Mouse (Mus musculus): ENCODE results near the gene Gabrr3. TPM values are rescaled to one million over a fixed set of nuclear protein-coding genes. Genes with fewer than 3 reads are reported as not detected.

Gabrr3 gene
- polyA plus RNA-seq, 1 experiment from 2014 or later = not detected

Other genes starting within 250 kb of the Gabrr3 start
- gene Olfr196, start 236.9 kb upstream of the Gabrr3 start, polyA plus RNA-seq (2015; fragmentation: Nextera tagmentation; extraction: Ambion mirVana) = not detected in 2 replicates
- gene Olfr198, start 203.8 kb upstream of the Gabrr3 start, polyA plus RNA-seq (2015; fragmentation: Nextera tagmentation; extraction: Ambion mirVana) = not detected in 2 replicates
- gene Olfr199, start 187.6 kb upstream of the Gabrr3 start, polyA plus RNA-seq (2015; fragmentation: Nextera tagmentation; extraction: Ambion mirVana) = not detected in 2 replicates
- not detected in 2 replicates for gene Olfr201, start 134.7 kb upstream of the Gabrr3 start, polyA plus RNA-seq (2015; fragmentation: Nextera tagmentation; extraction: Ambion mirVana)
- not detected in 2 replicates for gene Olfr202, start 120.5 kb upstream of the Gabrr3 start, polyA plus RNA-seq (2015; fragmentation: Nextera tagmentation; extraction: Ambion mirVana)
- not detected in 2 replicates for gene Olfr203, start 108.5 kb upstream of the Gabrr3 start, polyA plus RNA-seq (2015; fragmentation: Nextera tagmentation; extraction: Ambion mirVana)
- not detected in 2 replicates for gene Olfr204, start 89.1 kb upstream of the Gabrr3 start, polyA plus RNA-seq (2015; fragmentation: Nextera tagmentation; extraction: Ambion mirVana)
- not detected in 2 replicates for gene Olfr205, start 76.2 kb upstream of the Gabrr3 start, polyA plus RNA-seq (2015; fragmentation: Nextera tagmentation; extraction: Ambion mirVana)
- gene Olfr206, start 58.1 kb upstream of the Gabrr3 start, polyA plus RNA-seq (2015; fragmentation: Nextera tagmentation; extraction: Ambion mirVana) = not detected in 2 replicates
- gene Olfr209, start 43.3 kb upstream of the Gabrr3 start, polyA plus RNA-seq (2015; fragmentation: Nextera tagmentation; extraction: Ambion mirVana) = not detected in 2 replicates
- gene Riox2, start 64.4 kb downstream of the Gabrr3 start, polyA plus RNA-seq (2015; fragmentation: Nextera tagmentation; extraction: Ambion mirVana) = 15.4 and 19.9 TPM in 2 replicates
- gene Crybg3, start 193.6 kb downstream of the Gabrr3 start, polyA plus RNA-seq (2015; fragmentation: Nextera tagmentation; extraction: Ambion mirVana) = 1.8 and 2.8 TPM in 2 replicates
- 46.5 and 51.2 TPM in 2 replicates for gene Arl6, start 232.1 kb downstream of the Gabrr3 start, polyA plus RNA-seq (2015; fragmentation: Nextera tagmentation; extraction: Ambion mirVana)